Mouse (Mus musculus): ENCODE measurements around the gene Carnmt1.

The Carnmt1 gene

GRCm38 (mm10) chr19:18712153-18712865 lies 41.7 kb downstream of the Carnmt1 start:
- peak in 1 of 2 experiments; percentile 47 for DNase-seq (ENCODE audit: inconsistent age in 2 of 2, low spot score in 1 of 2)

GRCm38 (mm10) chr19:18712866-18713300 lies 42.3 kb downstream of the Carnmt1 start, which contains the start of gene D030056L22Rik:
Gene D030056L22Rik, plus strand, starts transcription at chr19:18713193.
- DNase-seq (ENCODE audit: inconsistent age in 2 of 2, low spot score in 1 of 2): peak; percentile 98 to 99

GRCm38 (mm10) chr19:18713357-18713756 lies 42.8 kb downstream of the Carnmt1 start:
- peak; percentile 71 to 82 for DNase-seq (ENCODE audit: inconsistent age in 2 of 2, low spot score in 1 of 2)

GRCm38 (mm10) chr19:18716374-18716773 lies 45.8 kb downstream of the Carnmt1 start:
- peak; percentile 44 to 87 for DNase-seq (ENCODE audit: inconsistent age in 2 of 2, low spot score in 1 of 2)

GRCm38 (mm10) chr19:18720337-18720736 lies 49.8 kb downstream of the Carnmt1 start:
- no peak for DNase-seq (ENCODE audit: inconsistent age in 2 of 2, low spot score in 1 of 2)

- no peak for DNase-seq (ENCODE audit: inconsistent age in 2 of 2, low spot score in 1 of 2)
These were observed 54.6 kb downstream of the Carnmt1 start for GRCm38 (mm10) chr19:18725186-18725585.

GRCm38 (mm10) chr19:18730255-18730654 lies 59.7 kb downstream of the Carnmt1 start:
- DNase-seq (ENCODE audit: inconsistent age in 2 of 2, low spot score in 1 of 2): no peak

GRCm38 (mm10) chr19:18731077-18731476 lies 60.5 kb downstream of the Carnmt1 start:
- no peak for DNase-seq (ENCODE audit: inconsistent age in 2 of 2, low spot score in 1 of 2)

- no peak for DNase-seq (ENCODE audit: inconsistent age in 2 of 2, low spot score in 1 of 2)
These were observed 65.3 kb downstream of the Carnmt1 start for GRCm38 (mm10) chr19:18735901-18736300.

- no peak for DNase-seq (ENCODE audit: inconsistent age in 2 of 2, low spot score in 1 of 2)
These were observed 68.6 kb downstream of the Carnmt1 start for GRCm38 (mm10) chr19:18739146-18739545.

- no peak for DNase-seq (ENCODE audit: inconsistent age in 2 of 2, low spot score in 1 of 2)
These were observed 73.4 kb downstream of the Carnmt1 start for GRCm38 (mm10) chr19:18743946-18744345.

- no peak for DNase-seq (ENCODE audit: inconsistent age in 2 of 2, low spot score in 1 of 2)
These were observed 76.2 kb downstream of the Carnmt1 start for GRCm38 (mm10) chr19:18746576-18747340.

- no peak for DNase-seq (ENCODE audit: inconsistent age in 2 of 2, low spot score in 1 of 2)
These were observed 76.8 kb downstream of the Carnmt1 start for GRCm38 (mm10) chr19:18747379-18747778.

- DNase-seq (ENCODE audit: inconsistent age in 2 of 2, low spot score in 1 of 2): peak in 1 of 2 experiments; percentile 51
These were observed 79.2 kb downstream of the Carnmt1 start, which contains the start of gene Trpm6 for GRCm38 (mm10) chr19:18749598-18750339. Gene Trpm6, plus strand, starts transcription at chr19:18749983.
